Mouse (Mus musculus) forebrain, embryonic 13.5 days (tissue): Measurements from ENCODE around the gene Psmb9. TPM values are rescaled to one million over a fixed set of nuclear protein-coding genes. Genes with fewer than 3 reads are reported as not detected.

Experiments used
- ATAC-seq: fragments of 200-750 bp; cut with Nextera tagmentation; 2 replicates; pipeline ENCODE4 v1.8.0; 2017
- H3K27ac ChIP-seq: fragments of 300-500 bp; sonication (generic); 2 replicates; pipeline ENCODE4 v1.5.1; 2015; ENCODE audit warnings: inconsistent platforms, mild to moderate bottlenecking, moderate library complexity
- H3K27me3 ChIP-seq: fragments of 300-500 bp; sonication (generic); 2 replicates; pipeline ENCODE4 v1.6.1; 2015; ENCODE audit warnings: mild to moderate bottlenecking, inconsistent platforms
- H3K36me3 ChIP-seq: fragments of 300-500 bp; sonication (generic); 2 replicates; pipeline ENCODE4 v1.6.1; 2015; ENCODE audit warnings: mild to moderate bottlenecking, inconsistent platforms; ENCODE audit not compliant: poor library complexity, severe bottlenecking
- H3K4me1 ChIP-seq: fragments of 300-500 bp; sonication (generic); 2 replicates; pipeline ENCODE4 v1.6.1; 2015; ENCODE audit warnings: inconsistent platforms
- H3K4me2 ChIP-seq: fragments of 300-500 bp; sonication (generic); 2 replicates; pipeline ENCODE4 v1.6.1; 2015; ENCODE audit warnings: inconsistent platforms, mild to moderate bottlenecking, moderate library complexity
- H3K4me3 ChIP-seq: fragments of 300-500 bp; sonication (generic); 2 replicates; pipeline ENCODE4 v1.5.1; 2015; ENCODE audit warnings: mild to moderate bottlenecking, inconsistent platforms
- H3K9ac ChIP-seq: fragments of 300-500 bp; sonication (generic); 2 replicates; pipeline ENCODE4 v1.6.1; 2015; ENCODE audit warnings: mild to moderate bottlenecking, inconsistent platforms
- H3K9me3 ChIP-seq: fragments of 300-500 bp; sonication (generic); replicated peaks from 2 replicates; pipeline ENCODE4 v1.6.1; 2016; ENCODE audit warnings: inconsistent platforms
- WGBS: fragments of 180-500 bp; shearing (Covaris S2); methylation state at CpG from one replicate; pipeline ENCODE4 v1.1.7; 2015; 5-methylcytosine and 5-hydroxymethylcytosine counted together
- polyA plus RNA-seq: library from polyadenylated mRNA; unstranded; fragments of >200 nt; fragmentation: Nextera tagmentation; extraction: Ambion mirVana; gene quantifications from 2 replicates; pipeline ENCODE4 v1.2.1, GENCODE M21; 2015

The Psmb9 gene
- polyA plus RNA-seq, 1 experiment from 2014 or later = 0.43 TPM

- WGBS = 87% methylated on average over 8 of the region's 8 CpGs
- H3K27me3 ChIP-seq = peaks cover 33% of the 10 kb centered on the region
- H3K4me3 ChIP-seq = no peak overlapping the region
- H3K9me3 ChIP-seq = no peaks in the 10 kb centered on the region
- no peak overlapping the region for H3K27ac ChIP-seq
- no peaks in the 10 kb centered on the region for H3K36me3 ChIP-seq
- no peak overlapping the region for H3K9ac ChIP-seq
- H3K4me1 ChIP-seq = 0 out of 2 replicates have a peak, but pooled peaks cover 3% of the 10 kb centered on the region
- no peak overlapping the region for H3K4me2 ChIP-seq
- no peak for ATAC-seq
Observed at GRCm38 (mm10) chr17:34217216-34217928, 29.8 kb upstream of the Psmb9 start.

GRCm38 (mm10) chr17:34215176-34215575 is 27.6 kb upstream of the Psmb9 start:
- Histone ChIP-seq H3K4me2 (no peak overlapping the region), H3K27me3 (peaks cover 55% of the 10 kb centered on the region), H3K9me3 (no peaks in the 10 kb centered on the region), H3K36me3 (no peaks in the 10 kb centered on the region), H3K4me3 (no peak overlapping the region), H3K4me1 (0 out of 2 replicates have a peak, but pooled peaks cover 3% of the 10 kb centered on the region), H3K9ac (no peak overlapping the region), H3K27ac (no peak overlapping the region)
- 88% methylated on average over 12 of the region's 12 CpGs for WGBS
- ATAC-seq = no peak

GRCm38 (mm10) chr17:34213936-34214335 is 26.4 kb upstream of the Psmb9 start:
- Histone ChIP-seq H3K4me3 (no peak overlapping the region), H3K9me3 (no peaks in the 10 kb centered on the region; the same call in 1 of the 2 replicates), H3K36me3 (no peaks in the 10 kb centered on the region), H3K9ac (no peak overlapping the region), H3K27me3 (peaks cover 58% of the 10 kb centered on the region), H3K4me2 (no peak overlapping the region), H3K4me1 (0 out of 2 replicates have a peak, but pooled peaks cover 3% of the 10 kb centered on the region), H3K27ac (no peak overlapping the region)
- ATAC-seq = no peak
- 43% methylated on average over 21 of the region's 21 CpGs for WGBS

DNA sequence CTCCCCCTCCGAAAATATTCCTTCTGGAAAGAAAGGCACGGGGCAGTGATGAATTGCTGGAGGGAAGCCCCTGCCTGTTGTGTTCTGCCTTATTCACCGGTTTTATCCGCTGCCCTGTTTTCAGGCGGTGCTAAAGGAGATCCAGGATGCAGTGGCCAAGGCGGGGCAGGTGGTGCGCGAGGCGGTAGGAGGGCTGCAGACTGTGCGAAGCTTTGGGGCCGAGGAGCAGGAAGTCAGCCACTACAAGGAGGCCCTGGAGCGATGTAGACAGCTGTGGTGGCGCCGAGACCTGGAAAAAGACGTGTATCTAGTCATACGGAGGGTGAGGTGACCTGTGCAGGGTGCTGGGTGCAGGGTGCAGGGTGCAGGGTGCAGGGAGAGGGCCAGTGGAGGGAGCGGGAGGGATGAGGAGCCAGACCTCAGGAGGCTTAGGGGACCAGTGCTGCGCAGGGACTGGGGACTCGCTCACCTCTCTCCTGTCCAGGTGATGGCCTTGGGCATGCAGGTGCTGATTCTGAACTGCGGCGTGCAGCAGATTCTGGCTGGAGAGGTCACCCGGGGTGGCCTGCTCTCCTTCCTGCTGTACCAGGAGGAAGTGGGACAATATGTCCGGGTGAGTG is 24.3 kb upstream of the Psmb9 start:
- Histone ChIP-seq H3K4me2 (no peak overlapping the region; the same call in 1 of the 2 replicates), H3K4me1 (0 out of 2 replicates have a peak, but pooled peaks cover 3% of the 10 kb centered on the region), H3K9me3 (no peaks in the 10 kb centered on the region; the same call in 1 of the 2 replicates), H3K4me3 (no peak overlapping the region), H3K27me3 (peaks cover 72% of the 10 kb centered on the region), H3K27ac (no peak overlapping the region), H3K36me3 (no peaks in the 10 kb centered on the region), H3K9ac (no peak overlapping the region)
- no peak for ATAC-seq
- WGBS = 23% methylated on average over 23 of the region's 23 CpGs

DNA sequence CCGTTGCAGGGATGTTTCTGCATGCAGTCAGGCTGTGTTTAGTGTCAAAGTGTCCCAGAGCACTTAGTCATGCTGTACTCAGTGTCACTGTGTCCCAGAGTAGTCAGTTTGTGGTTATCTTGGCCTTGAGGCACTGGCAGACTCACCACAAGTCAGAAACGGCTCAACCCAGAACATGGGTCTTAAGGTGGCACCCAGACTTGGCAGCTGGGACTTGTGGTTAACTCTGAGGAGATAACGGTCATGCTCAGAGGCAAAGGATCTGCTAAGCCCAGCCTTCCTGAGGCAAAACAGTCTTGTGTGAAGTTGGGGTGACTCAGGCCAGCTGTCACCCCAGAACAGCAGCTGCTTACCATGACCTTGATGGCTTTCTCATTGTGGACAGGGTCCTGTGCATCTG is 23.0 kb upstream of the Psmb9 start:
- no peak overlapping the region for H3K4me3 ChIP-seq
- ATAC-seq = no peak
- WGBS = 77% methylated on average over 3 of the region's 3 CpGs
- H3K27ac ChIP-seq = no peak overlapping the region
- H3K9me3 ChIP-seq = no peaks in the 10 kb centered on the region; the same call in 1 of the 2 replicates
- H3K4me2 ChIP-seq = no peak overlapping the region
- H3K36me3 ChIP-seq = no peaks in the 10 kb centered on the region
- H3K9ac ChIP-seq = no peak overlapping the region
- 0 out of 2 replicates have a peak, but pooled peaks cover 4% of the 10 kb centered on the region for H3K4me1 ChIP-seq
- peaks cover 81% of the 10 kb centered on the region for H3K27me3 ChIP-seq

DNA sequence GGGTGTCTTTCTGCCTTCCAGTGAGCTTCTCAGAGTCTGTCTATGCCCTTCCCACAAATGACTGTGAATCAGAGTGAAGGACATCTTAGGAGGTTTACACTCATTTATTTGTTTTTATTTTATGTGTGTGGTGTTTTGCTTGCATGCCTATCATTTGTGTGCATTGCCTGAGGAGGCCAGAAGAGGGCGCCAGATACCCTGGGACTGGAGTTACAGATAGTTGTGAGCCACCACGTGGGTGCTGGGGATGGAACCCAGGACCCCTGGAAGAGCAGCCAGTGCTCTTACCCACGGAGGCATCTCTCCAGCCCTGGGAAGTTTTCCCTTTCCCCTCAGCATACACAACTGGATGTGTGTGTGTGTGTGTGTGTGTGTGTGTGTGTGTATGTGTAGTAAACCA is 22.1 kb upstream of the Psmb9 start:
- 33% methylated on average over 3 of the region's 3 CpGs for WGBS
- no peak overlapping the region for H3K9ac ChIP-seq
- peaks cover 13% of the 10 kb centered on the region; the same call in 1 of the 2 replicates for H3K4me1 ChIP-seq
- no peaks in the 10 kb centered on the region; the same call in 1 of the 2 replicates for H3K9me3 ChIP-seq
- no peak overlapping the region for H3K4me3 ChIP-seq
- H3K27me3 ChIP-seq = peaks cover 83% of the 10 kb centered on the region
- ATAC-seq = no peak
- H3K4me2 ChIP-seq = no peak overlapping the region
- H3K27ac ChIP-seq = no peak overlapping the region
- H3K36me3 ChIP-seq = no peaks in the 10 kb centered on the region

GRCm38 (mm10) chr17:34208421-34208820 is 20.9 kb upstream of the Psmb9 start:
- Histone ChIP-seq H3K4me1 (peaks cover 11% of the 10 kb centered on the region; the same call in 1 of the 2 replicates), H3K27ac (no peak overlapping the region), H3K36me3 (no peaks in the 10 kb centered on the region), H3K4me3 (no peak overlapping the region), H3K9ac (no peak overlapping the region), H3K4me2 (no peak overlapping the region), H3K27me3 (peaks cover 80% of the 10 kb centered on the region), H3K9me3 (no peaks in the 10 kb centered on the region; the same call in 1 of the 2 replicates)
- 28% methylated on average over 10 of the region's 10 CpGs for WGBS
- ATAC-seq = no peak

DNA sequence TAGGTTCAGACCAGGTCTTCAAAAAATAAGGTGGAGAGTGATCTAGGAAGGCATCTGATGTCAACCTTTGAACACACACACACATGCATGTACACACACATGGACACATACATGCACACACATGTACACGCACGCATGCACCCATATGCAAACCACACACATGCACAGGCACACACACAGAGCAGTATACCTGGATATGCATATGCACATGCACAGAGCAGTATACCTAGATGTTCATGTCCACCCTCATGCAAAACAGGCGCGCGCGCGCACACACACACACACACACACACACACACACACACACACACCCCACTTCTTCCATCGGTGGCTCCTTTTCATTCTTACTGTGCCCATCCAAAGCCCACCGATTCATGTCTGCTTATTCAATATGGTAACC is 20.3 kb upstream of the Psmb9 start:
- Histone ChIP-seq H3K27me3 (peaks cover 81% of the 10 kb centered on the region), H3K36me3 (no peaks in the 10 kb centered on the region), H3K9me3 (no peaks in the 10 kb centered on the region; the same call in 1 of the 2 replicates), H3K4me3 (no peak overlapping the region), H3K4me1 (peaks cover 11% of the 10 kb centered on the region; the same call in 1 of the 2 replicates), H3K27ac (no peak overlapping the region), H3K4me2 (no peak overlapping the region), H3K9ac (no peak overlapping the region)
- ATAC-seq = no peak
- WGBS = 95% methylated on average over 9 of the region's 9 CpGs

DNA sequence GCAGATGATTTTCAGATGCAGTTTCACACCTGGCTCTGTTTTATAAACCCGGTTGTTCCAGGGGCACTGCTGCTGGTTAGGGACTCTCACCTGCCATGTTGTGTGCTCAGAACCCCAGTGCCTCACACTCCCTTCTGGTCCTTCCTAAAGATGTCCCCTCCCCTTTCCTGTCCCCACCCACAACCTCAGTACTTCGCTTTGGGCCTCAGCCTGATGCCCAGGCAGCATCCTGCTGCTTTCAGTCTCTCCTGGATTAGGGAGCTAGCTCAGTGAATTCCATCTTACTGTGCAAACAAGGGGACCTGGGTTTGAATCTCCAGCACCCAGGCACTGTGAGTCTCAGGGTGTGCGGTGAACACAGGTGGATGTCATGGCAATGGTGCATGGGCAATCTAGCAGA is 19.9 kb upstream of the Psmb9 start:
- Histone ChIP-seq H3K36me3 (no peaks in the 10 kb centered on the region), H3K27ac (no peak overlapping the region), H3K4me1 (peaks cover 11% of the 10 kb centered on the region; the same call in 1 of the 2 replicates), H3K9ac (no peak overlapping the region), H3K9me3 (no peaks in the 10 kb centered on the region; the same call in 1 of the 2 replicates), H3K27me3 (peaks cover 80% of the 10 kb centered on the region), H3K4me3 (no peak overlapping the region), H3K4me2 (no peak overlapping the region)
- WGBS = 64% methylated on average over 3 of the region's 3 CpGs
- no peak for ATAC-seq

- H3K27ac ChIP-seq = no peak overlapping the region
- H3K27me3 ChIP-seq = peaks cover 74% of the 10 kb centered on the region
- H3K4me2 ChIP-seq = no peak overlapping the region
- ATAC-seq = no peak
- whole genome bisulfite sequencing = 86% methylated on average over 5 of the region's 5 CpGs
- no peak overlapping the region for H3K4me3 ChIP-seq
- H3K9me3 ChIP-seq = no peaks in the 10 kb centered on the region; the same call in 1 of the 2 replicates
- H3K9ac ChIP-seq = no peak overlapping the region
- no peaks in the 10 kb centered on the region for H3K36me3 ChIP-seq
- peaks cover 11% of the 10 kb centered on the region; the same call in 1 of the 2 replicates for H3K4me1 ChIP-seq
Observed at GRCm38 (mm10) chr17:34206731-34207130, 19.2 kb upstream of the Psmb9 start.

GRCm38 (mm10) chr17:34205746-34206176 is 18.2 kb upstream of the Psmb9 start:
- H3K4me3 ChIP-seq = 0 out of 2 replicates have a peak overlapping the region, but pooled peaks have one; percentile 65
- ATAC-seq = no peak
- H3K36me3 ChIP-seq = no peaks in the 10 kb centered on the region
- H3K4me1 ChIP-seq = peaks cover 11% of the 10 kb centered on the region; the same call in 1 of the 2 replicates
- no peak overlapping the region for H3K9ac ChIP-seq
- no peaks in the 10 kb centered on the region; the same call in 1 of the 2 replicates for H3K9me3 ChIP-seq
- WGBS = 14% methylated on average over 9 of the region's 9 CpGs
- H3K27me3 ChIP-seq = peaks cover 70% of the 10 kb centered on the region
- no peak overlapping the region for H3K27ac ChIP-seq
- H3K4me2 ChIP-seq = no peak overlapping the region
